Mouse (Mus musculus): ENCODE measurements around the gene Sgsm2. TPM values are rescaled to one million over a fixed set of nuclear protein-coding genes. Genes with fewer than 3 reads are reported as not detected.

The Sgsm2 gene
- polyA plus RNA-seq, 1 experiment from 2014 or later: 2.4 TPM

DNA sequence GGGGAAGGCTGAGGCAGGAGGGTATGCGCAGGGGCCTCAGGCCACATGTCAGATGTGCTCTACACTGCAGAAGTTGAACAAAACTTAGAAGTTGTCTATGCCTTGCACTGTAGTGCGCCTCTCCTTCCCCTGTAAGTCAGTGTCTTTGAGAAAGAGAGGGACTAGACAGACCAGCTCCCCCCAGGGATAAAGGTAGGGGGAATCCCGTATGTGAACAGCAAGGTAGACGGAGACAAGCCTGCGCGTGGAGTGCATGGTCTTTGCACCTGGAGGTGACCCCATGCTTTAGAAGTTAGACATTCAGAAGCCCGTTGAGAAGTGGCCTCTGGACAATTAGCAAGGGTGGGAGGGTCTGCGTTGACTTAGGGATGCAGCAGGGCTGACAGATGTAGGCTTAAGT lies 56.1 kb downstream of the Sgsm2 start:
- no peak overlapping the region for H3K27ac ChIP-seq (ENCODE audit: low read depth, low read length)
- H3K9ac ChIP-seq (ENCODE audit: low read depth, low read length): no peak overlapping the region
- H3K36me3 ChIP-seq (ENCODE audit: control insufficient read depth, insufficient read depth): peaks cover 29% of the 10 kb centered on the region
- H3K4me1 ChIP-seq (replicated peaks; ENCODE audit: control insufficient read depth, insufficient read depth, low read length): peaks cover 6% of the 10 kb centered on the region; the same call in 1 of the 2 replicates
- no peak for TF ChIP-seq CTCF (IDR thresholded peaks at IDR 0.05; ENCODE audit: low read depth)
- no peak overlapping the region for H3K4me3 ChIP-seq (ENCODE audit: low read depth, low read length)
- WGBS: 89% methylated on average over 8 of the region's 8 CpGs
- H3K9me3 ChIP-seq (ENCODE audit: control insufficient read depth): no peaks in the 10 kb centered on the region
- H3K27me3 ChIP-seq (replicated peaks; ENCODE audit: control insufficient read depth, insufficient read depth, low read length): no peaks in the 10 kb centered on the region
- no peak for ATAC-seq
- H3K4me2 ChIP-seq (replicated peaks; ENCODE audit: low read depth): no peak overlapping the region

DNA sequence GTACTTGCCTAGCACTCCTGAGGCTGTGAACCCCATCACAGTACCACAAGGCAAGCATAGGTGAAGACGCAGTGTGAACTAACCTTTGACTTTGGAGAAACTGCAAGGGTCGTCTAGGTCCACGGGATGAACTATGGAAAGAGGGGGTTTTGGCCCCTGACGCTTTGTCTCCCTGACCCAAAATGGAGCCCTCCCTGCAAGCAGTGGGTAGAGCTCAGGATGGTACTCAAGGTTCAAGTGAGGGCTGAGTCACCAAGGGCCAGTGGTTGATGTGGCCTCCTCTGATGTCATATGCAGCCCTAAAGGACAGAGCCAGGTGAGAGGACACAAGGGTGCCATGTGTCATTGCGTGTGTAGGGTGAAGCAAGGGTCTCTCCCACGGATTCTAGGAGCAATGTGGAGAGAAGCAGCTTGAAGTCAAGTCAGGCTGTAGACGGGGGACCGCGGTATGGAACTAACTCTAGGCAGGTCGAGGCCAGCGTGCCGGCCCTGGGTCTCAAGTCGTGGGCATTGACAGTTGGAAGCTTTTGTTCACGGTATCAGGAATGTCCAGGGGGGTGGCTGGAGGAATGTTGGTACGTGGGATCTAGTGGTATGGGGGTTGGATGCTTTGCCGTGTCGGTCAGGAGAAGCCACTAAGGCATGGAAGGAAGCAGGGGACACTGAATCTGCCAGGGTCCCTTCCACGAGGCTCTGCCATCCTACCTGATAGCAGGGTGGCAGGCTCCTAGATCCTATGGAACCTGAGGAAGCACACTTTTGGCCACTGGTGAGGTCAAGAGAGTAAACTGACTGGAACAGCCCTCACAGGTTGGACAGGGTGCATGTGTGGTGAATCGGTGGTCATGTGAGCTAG lies 56.8 kb downstream of the Sgsm2 start:
- TF ChIP-seq CTCF (IDR thresholded peaks at IDR 0.05; ENCODE audit: low read depth): no peak
- H3K9ac ChIP-seq (ENCODE audit: low read depth, low read length): no peak overlapping the region
- ATAC-seq: no peak
- no peaks in the 10 kb centered on the region for H3K27me3 ChIP-seq (replicated peaks; ENCODE audit: control insufficient read depth, insufficient read depth, low read length)
- H3K9me3 ChIP-seq (ENCODE audit: control insufficient read depth): no peaks in the 10 kb centered on the region
- H3K27ac ChIP-seq (ENCODE audit: low read depth, low read length): no peak overlapping the region
- H3K36me3 ChIP-seq (ENCODE audit: control insufficient read depth, insufficient read depth): peaks cover 24% of the 10 kb centered on the region; the same call in 1 of the 2 replicates
- H3K4me1 ChIP-seq (replicated peaks; ENCODE audit: control insufficient read depth, insufficient read depth, low read length): peaks cover 6% of the 10 kb centered on the region; the same call in 1 of the 2 replicates
- WGBS: 90% methylated on average over 19 of the region's 19 CpGs
- H3K4me3 ChIP-seq (ENCODE audit: low read depth, low read length): no peak overlapping the region
- no peak overlapping the region for H3K4me2 ChIP-seq (replicated peaks; ENCODE audit: low read depth)

DNA sequence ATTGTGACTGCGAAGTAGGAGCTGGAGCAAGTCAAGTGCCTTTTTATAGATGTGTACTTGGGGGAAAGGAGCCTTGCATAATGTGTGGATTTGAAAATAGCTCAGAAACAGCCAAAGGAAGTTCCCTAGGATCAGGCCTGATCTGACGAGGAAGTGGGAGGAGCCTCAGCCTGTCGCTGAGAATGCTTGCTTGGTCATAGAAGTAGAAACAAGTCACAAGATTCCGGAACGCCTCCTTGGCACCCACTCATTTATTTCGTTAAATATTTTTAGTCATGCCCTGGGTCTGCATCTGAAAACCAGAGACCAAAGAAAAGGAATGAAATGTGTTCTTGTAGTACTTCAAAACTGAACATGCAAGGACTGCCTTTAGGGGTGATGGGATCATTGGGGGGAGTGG lies 57.9 kb downstream of the Sgsm2 start:
- Histone ChIP-seq H3K4me1 (replicated peaks; ENCODE audit: control insufficient read depth, insufficient read depth, low read length) (peaks cover 9% of the 10 kb centered on the region), H3K36me3 (ENCODE audit: control insufficient read depth, insufficient read depth) (peaks cover 21% of the 10 kb centered on the region; the same call in 1 of the 2 replicates), H3K27ac (ENCODE audit: low read depth, low read length) (peak overlapping the region; percentile 96), H3K27me3 (replicated peaks; ENCODE audit: control insufficient read depth, insufficient read depth, low read length) (no peaks in the 10 kb centered on the region), H3K9me3 (ENCODE audit: control insufficient read depth) (no peaks in the 10 kb centered on the region), H3K9ac (ENCODE audit: low read depth, low read length) (no peak overlapping the region; the same call in 1 of the 2 replicates), H3K4me3 (ENCODE audit: low read depth, low read length) (peak overlapping the region; percentile 46), H3K4me2 (replicated peaks; ENCODE audit: low read depth) (peak overlapping the region; percentile 82)
- TF ChIP-seq CTCF (IDR thresholded peaks at IDR 0.05; ENCODE audit: low read depth): no peak
- 25% methylated on average over 6 of the region's 6 CpGs for WGBS
- 0 out of 2 replicates have a peak, but pooled peaks have one; percentile 7 for ATAC-seq

DNA sequence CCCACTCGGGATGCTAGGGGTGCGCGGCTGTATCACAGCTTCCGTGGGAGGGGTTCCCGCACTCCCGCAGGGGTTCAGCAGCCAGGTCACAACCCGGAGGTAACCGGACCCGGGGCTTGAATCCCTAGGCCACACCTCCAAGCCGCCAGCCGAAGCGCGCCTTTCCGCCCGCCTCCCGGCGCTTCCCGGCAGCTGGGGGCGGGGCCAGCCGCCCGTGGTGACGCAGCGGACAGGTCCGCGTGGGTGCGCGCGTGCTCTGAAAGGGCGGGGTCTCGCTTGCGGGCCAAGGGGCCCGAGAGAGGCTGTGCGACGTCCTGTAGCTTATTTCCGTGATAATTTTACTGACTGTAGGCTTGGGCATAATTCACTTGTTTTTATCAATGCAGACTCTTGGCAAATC lies 58.4 kb downstream of the Sgsm2 start:
- Histone ChIP-seq H3K27ac (ENCODE audit: low read depth, low read length) (peak overlapping the region; percentile 96), H3K9me3 (ENCODE audit: control insufficient read depth) (no peaks in the 10 kb centered on the region), H3K36me3 (ENCODE audit: control insufficient read depth, insufficient read depth) (peaks cover 21% of the 10 kb centered on the region; the same call in 1 of the 2 replicates), H3K4me3 (ENCODE audit: low read depth, low read length) (peak overlapping the region; percentile 46), H3K4me2 (replicated peaks; ENCODE audit: low read depth) (peak overlapping the region; percentile 82), H3K9ac (ENCODE audit: low read depth, low read length) (peak overlapping the region; percentile 49), H3K4me1 (replicated peaks; ENCODE audit: control insufficient read depth, insufficient read depth, low read length) (peaks cover 9% of the 10 kb centered on the region), H3K27me3 (replicated peaks; ENCODE audit: control insufficient read depth, insufficient read depth, low read length) (no peaks in the 10 kb centered on the region)
- TF ChIP-seq CTCF (IDR thresholded peaks at IDR 0.05; ENCODE audit: low read depth): no peak
- under 1% methylated on average over 34 of the region's 35 CpGs for WGBS
- ATAC-seq: peak; percentile 69

DNA sequence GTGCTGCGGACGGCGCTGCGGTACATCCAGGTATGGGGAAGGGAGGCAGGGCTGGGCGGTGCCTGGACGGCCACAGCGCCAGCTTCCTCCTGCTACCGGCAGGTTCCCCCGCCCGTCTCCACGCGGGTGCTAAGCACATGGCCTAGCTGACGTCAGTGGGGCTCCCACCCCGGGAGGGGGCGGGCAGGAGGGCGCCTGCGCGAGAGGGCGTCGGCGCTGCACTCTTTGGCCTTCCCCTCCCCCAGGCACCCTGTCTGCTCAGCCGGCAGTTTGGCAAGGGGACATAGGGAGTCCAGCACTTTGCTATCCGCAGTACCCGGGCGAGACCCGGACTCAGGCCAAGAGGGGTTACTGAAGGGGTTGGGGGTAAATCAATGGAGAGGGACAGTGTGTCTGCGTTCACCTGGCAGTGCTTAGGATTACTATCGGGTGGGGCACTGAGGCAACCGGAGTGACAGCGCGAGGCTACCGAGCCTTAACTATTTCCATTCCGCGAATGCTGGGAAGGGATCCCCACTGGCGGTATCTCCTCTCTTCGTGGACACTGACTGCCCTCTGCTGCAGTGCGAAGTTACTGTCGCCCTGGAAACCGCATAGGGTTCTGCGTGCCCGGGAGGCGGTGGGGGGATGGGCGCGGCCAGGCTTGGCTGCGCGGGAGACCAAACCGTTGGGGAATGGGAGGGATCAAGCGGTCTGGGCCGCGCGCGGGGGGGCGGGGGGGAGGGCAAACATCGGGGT lies 59.0 kb downstream of the Sgsm2 start:
- peaks cover 9% of the 10 kb centered on the region for H3K4me1 ChIP-seq (replicated peaks; ENCODE audit: control insufficient read depth, insufficient read depth, low read length)
- no peaks in the 10 kb centered on the region for H3K27me3 ChIP-seq (replicated peaks; ENCODE audit: control insufficient read depth, insufficient read depth, low read length)
- peak; percentile 57 for TF ChIP-seq CTCF (IDR thresholded peaks at IDR 0.05; ENCODE audit: low read depth)
- H3K4me2 ChIP-seq (replicated peaks; ENCODE audit: low read depth): peak overlapping the region; percentile 82
- H3K9ac ChIP-seq (ENCODE audit: low read depth, low read length): peak overlapping the region; percentile 49
- H3K36me3 ChIP-seq (ENCODE audit: control insufficient read depth, insufficient read depth): peaks cover 16% of the 10 kb centered on the region; the same call in 1 of the 2 replicates
- under 1% methylated on average over 53 of the region's 54 CpGs for WGBS
- no peaks in the 10 kb centered on the region for H3K9me3 ChIP-seq (ENCODE audit: control insufficient read depth)
- peak; percentile 83 for ATAC-seq
- peak overlapping the region; percentile 96 for H3K27ac ChIP-seq (ENCODE audit: low read depth, low read length)
- H3K4me3 ChIP-seq (ENCODE audit: low read depth, low read length): peak overlapping the region; percentile 46
